Mouse (Mus musculus) liver, embryonic 15.5 days (tissue): ENCODE results near the gene St6galnac6. TPM values are rescaled to one million over a fixed set of nuclear protein-coding genes. Genes with fewer than 3 reads are reported as not detected.

ENCODE experiments used
- ATAC-seq: fragments of 200-750 bp; cut with Nextera tagmentation; 2 replicates; pipeline ENCODE4 v1.8.0; 2017; ENCODE audit warnings: moderate number of reproducible peaks, mild to moderate bottlenecking, moderate library complexity; ENCODE audit not compliant: insufficient read depth
- H3K27ac ChIP-seq: fragments of 300-500 bp; sonication (generic); replicated peaks from 2 replicates; pipeline ENCODE4 v1.5.1; 2015; ENCODE audit warnings: mild to moderate bottlenecking, inconsistent platforms
- H3K27me3 ChIP-seq: fragments of 300-500 bp; sonication (generic); 2 replicates; pipeline ENCODE4 v1.6.1; 2015; ENCODE audit warnings: mild to moderate bottlenecking, inconsistent platforms
- H3K36me3 ChIP-seq: fragments of 300-500 bp; sonication (generic); replicated peaks from 2 replicates; pipeline ENCODE4 v1.6.1; 2015; ENCODE audit warnings: moderate library complexity, mild to moderate bottlenecking, inconsistent platforms
- H3K4me1 ChIP-seq: fragments of 300-500 bp; sonication (generic); replicated peaks from 2 replicates; pipeline ENCODE4 v1.6.1; 2015; ENCODE audit warnings: inconsistent platforms
- H3K4me2 ChIP-seq: fragments of 300-500 bp; sonication (generic); 2 replicates; pipeline ENCODE4 v1.6.1; 2015; ENCODE audit warnings: moderate library complexity, mild to moderate bottlenecking, inconsistent platforms
- H3K4me3 ChIP-seq: fragments of 300-500 bp; sonication (generic); replicated peaks from 2 replicates; pipeline ENCODE4 v1.5.1; 2015; ENCODE audit warnings: mild to moderate bottlenecking, inconsistent platforms
- H3K9ac ChIP-seq: fragments of 300-500 bp; sonication (generic); 2 replicates; pipeline ENCODE4 v1.6.1; 2015; ENCODE audit warnings: moderate library complexity, mild to moderate bottlenecking, inconsistent platforms
- H3K9me3 ChIP-seq: fragments of 300-500 bp; sonication (generic); replicated peaks from 2 replicates; pipeline ENCODE4 v1.6.1; 2016; ENCODE audit warnings: inconsistent platforms
- WGBS: fragments of 180-500 bp; shearing (Covaris S2); methylation state at CpG from one replicate; pipeline ENCODE4 v1.1.7; 2015; ENCODE audit warnings: mixed read lengths; ENCODE audit not compliant: insufficient replicate concordance; 5-methylcytosine and 5-hydroxymethylcytosine counted together
- microRNA counts: library from miRNA; unstranded; fragments of <30 nt; microRNA quantifications from one replicate; lab custom pipeline; 2016
- microRNA-seq: library from miRNA; unstranded; fragments of <30 nt; microRNA quantifications from one replicate; pipeline ENCODE4, GENCODE M21; 2016
- polyA plus RNA-seq: library from polyadenylated mRNA; unstranded; fragments of >200 nt; fragmentation: Nextera tagmentation; extraction: Ambion mirVana; gene quantifications from 2 replicates; pipeline ENCODE4 v1.2.1, GENCODE M21; 2015

The St6galnac6 gene
- polyA plus RNA-seq, 1 experiment from 2014 or later: 11.7 TPM

DNA sequence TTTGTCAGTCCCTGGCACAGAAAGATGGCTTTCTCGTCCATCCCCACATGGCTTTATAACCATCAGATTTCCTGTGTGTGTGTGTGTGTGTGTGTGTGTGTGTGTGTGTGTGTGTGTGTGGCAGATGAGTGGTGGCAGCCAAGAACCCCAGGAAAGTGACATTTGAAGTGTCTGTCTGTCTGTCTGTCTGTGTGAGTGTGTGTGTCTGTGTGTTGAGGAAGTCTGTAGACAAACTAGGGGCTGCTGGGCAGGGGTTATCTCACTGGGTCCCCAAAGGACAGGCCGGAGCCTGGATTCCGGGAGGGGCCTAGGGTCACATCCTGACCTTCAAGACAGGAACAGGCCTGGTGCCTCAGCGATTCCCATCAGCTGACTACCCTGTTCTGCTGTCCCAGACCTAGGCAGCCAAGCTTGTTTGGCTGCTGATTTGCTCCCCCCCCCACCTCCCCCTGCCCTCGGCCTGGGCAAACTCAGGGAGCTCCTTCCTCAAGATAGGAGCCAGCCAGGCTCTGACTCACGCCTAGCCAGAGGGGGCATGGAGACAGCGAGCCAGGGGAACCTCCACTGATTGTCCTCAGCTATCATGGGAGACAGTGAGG lies 62.1 kb downstream of the St6galnac6 start:
- no peak overlapping the region for H3K4me3 ChIP-seq
- no peak overlapping the region for H3K9ac ChIP-seq
- 39% methylated on average over 7 of the region's 7 CpGs for WGBS

DNA sequence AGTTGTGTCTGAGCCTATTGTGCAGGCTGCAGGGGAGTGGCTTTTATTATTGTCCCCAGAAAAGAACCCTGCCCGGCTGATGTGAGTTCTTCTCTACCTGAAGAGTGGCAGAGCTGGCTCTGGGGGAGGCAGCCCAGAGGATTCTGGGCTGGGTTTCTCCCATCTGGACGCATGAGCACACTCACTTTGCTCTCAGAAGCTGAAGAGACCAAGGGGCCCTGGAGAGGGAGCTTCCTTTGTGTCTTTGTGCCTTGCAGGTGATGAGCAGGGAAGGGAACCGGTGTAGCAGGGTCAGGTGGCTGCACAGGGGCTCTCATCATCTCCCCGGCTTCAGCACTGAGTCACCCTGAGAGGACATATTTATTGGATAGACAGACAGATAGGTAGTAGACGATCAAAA lies 62.8 kb downstream of the St6galnac6 start:
- H3K4me1 ChIP-seq: peaks cover 57% of the 10 kb centered on the region
- no peaks in the 10 kb centered on the region for H3K27me3 ChIP-seq
- 65% methylated on average over 5 of the region's 5 CpGs for WGBS
- no peak overlapping the region for H3K4me3 ChIP-seq
- no peak for ATAC-seq
- H3K9ac ChIP-seq: no peak overlapping the region
- no peak overlapping the region for H3K27ac ChIP-seq
- no peaks in the 10 kb centered on the region for H3K9me3 ChIP-seq
- 0 out of 2 replicates have a peak, but pooled peaks cover 3% of the 10 kb centered on the region for H3K36me3 ChIP-seq
- no peak overlapping the region for H3K4me2 ChIP-seq

More for the DNA sequence above, 62.1 kb downstream of the St6galnac6 start:
- Histone ChIP-seq H3K27me3 (no peaks in the 10 kb centered on the region), H3K9me3 (no peaks in the 10 kb centered on the region), H3K36me3 (0 out of 2 replicates have a peak, but pooled peaks cover 3% of the 10 kb centered on the region), H3K4me1 (peaks cover 58% of the 10 kb centered on the region), H3K27ac (no peak overlapping the region), H3K4me2 (no peak overlapping the region)
- peak; percentile 49 for ATAC-seq

DNA sequence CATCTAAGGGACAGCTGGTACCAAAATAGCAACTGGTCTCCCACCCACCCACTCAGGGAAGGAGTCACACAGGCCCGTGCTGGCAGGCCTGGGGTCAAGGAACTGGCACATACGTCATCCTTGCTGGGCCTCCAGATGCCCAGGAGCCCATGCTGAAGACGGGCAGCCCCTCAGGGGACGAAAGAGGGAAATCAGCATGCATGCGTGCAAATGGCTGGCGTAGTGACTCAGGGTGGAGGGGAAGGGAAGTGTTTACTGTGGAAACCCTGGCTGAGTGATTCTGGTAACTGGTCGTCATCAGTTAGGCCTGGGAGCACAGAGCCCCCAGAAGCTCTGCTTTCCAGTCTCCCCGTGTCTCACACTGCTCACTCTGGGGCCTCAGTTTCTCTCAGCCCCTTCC lies 65.8 kb downstream of the St6galnac6 start:
- no peaks in the 10 kb centered on the region for H3K36me3 ChIP-seq
- H3K27ac ChIP-seq: no peak overlapping the region
- 75% methylated on average over 8 of the region's 8 CpGs for WGBS
- no peaks in the 10 kb centered on the region for H3K27me3 ChIP-seq
- peaks cover 44% of the 10 kb centered on the region for H3K4me1 ChIP-seq
- H3K4me2 ChIP-seq: no peak overlapping the region
- ATAC-seq: no peak
- no peak overlapping the region for H3K4me3 ChIP-seq
- no peaks in the 10 kb centered on the region for H3K9me3 ChIP-seq
- H3K9ac ChIP-seq: no peak overlapping the region

DNA sequence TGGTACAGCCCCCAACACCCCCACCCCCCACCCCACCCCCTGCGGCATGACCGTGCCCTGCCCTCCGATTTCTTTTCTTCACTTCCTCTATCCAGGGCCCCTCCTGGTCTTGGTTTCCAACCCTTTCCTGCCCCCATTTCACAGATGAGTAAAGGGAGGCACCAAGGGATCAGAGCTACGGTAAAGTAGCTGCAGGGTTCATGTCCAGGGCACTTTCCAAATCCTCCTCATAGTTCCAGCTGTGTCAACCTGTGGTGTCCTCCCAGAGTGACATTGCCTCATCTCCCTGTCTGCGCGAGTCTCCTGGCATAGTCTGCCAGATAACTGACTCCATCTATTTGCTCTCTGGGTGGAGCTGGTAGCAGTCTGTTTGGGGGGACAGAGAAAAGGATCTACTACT lies 66.3 kb downstream of the St6galnac6 start:
- H3K36me3 ChIP-seq: no peaks in the 10 kb centered on the region
- 60% methylated on average over 6 of the region's 6 CpGs for WGBS
- no peak overlapping the region for H3K4me2 ChIP-seq
- peaks cover 43% of the 10 kb centered on the region for H3K4me1 ChIP-seq
- H3K27me3 ChIP-seq: no peaks in the 10 kb centered on the region
- no peak for ATAC-seq
- no peak overlapping the region for H3K9ac ChIP-seq
- no peak overlapping the region for H3K4me3 ChIP-seq
- no peak overlapping the region for H3K27ac ChIP-seq
- no peaks in the 10 kb centered on the region for H3K9me3 ChIP-seq

DNA sequence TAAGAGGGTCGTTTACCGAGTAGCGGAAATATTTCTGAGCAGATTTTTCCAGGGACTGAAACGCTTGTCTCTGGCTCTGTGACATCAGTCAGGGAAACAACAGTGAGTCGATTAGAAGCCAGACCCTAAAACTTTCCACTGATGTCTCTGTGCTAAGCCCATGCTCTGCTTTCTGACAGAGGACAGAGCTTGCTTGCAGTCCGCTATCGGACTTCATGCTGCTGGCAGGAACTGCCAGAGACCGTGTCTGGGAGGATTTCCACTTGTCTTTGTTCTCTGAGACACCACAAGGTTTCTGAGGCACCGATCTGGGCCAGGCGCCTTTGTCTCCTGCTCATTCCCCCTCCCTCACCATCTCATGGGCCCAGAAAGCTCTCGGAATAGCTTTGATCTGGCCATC lies 68.3 kb downstream of the St6galnac6 start:
- Histone ChIP-seq H3K27ac (no peak overlapping the region), H3K9ac (no peak overlapping the region), H3K9me3 (no peaks in the 10 kb centered on the region), H3K4me3 (no peak overlapping the region), H3K4me1 (peaks cover 30% of the 10 kb centered on the region), H3K27me3 (no peaks in the 10 kb centered on the region), H3K36me3 (no peaks in the 10 kb centered on the region), H3K4me2 (no peak overlapping the region)
- ATAC-seq: no peak
- 68% methylated on average over 11 of the region's 11 CpGs for WGBS

DNA sequence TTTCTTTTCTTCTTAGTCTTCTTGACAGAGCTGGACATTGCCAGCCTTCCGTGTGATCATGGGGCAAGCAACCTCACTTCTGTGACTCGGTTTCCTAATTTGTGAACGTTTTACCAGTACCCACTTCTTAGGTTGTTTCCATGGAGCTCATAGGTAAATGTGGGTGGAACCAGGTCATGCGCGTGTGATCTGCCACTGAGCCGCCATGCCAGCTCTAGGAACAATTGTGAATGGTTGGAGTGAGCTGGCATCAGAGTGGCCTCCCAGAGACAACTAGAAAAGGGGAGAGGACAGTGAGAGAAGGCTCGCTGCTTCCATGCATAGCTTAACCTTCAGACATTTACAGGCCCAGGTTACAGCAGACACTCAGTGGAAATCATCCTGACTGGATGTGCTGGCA lies 68.7 kb downstream of the St6galnac6 start:
- ATAC-seq: no peak
- Histone ChIP-seq H3K4me1 (peaks cover 34% of the 10 kb centered on the region), H3K36me3 (no peaks in the 10 kb centered on the region), H3K27ac (no peak overlapping the region), H3K9ac (no peak overlapping the region), H3K9me3 (no peaks in the 10 kb centered on the region), H3K4me2 (no peak overlapping the region), H3K4me3 (no peak overlapping the region), H3K27me3 (no peaks in the 10 kb centered on the region)
- WGBS: 81% methylated on average over 7 of the region's 7 CpGs

DNA sequence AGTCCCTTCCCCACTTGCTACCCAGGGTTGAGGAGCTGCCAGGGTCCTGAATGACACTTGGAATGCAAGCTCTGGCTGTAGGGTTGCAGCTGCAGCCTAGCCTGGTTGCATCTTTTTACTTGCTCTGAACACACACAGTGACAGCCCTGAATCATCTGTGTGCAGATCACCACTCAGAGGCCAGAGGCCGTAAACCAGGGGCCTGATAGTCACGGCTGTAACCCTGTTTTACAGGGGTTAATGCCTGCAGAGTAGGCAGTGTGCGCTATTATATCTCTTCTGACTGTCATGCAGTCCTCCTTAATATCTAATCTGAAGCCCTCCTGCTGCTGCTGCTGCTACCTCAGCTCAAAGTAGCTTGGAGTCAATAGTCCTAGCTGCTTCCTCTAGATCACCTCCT lies 70.4 kb downstream of the St6galnac6 start:
- Histone ChIP-seq H3K9me3 (no peaks in the 10 kb centered on the region), H3K4me1 (peaks cover 40% of the 10 kb centered on the region), H3K4me2 (no peak overlapping the region), H3K9ac (no peak overlapping the region), H3K27ac (no peak overlapping the region), H3K4me3 (no peak overlapping the region), H3K36me3 (no peaks in the 10 kb centered on the region), H3K27me3 (no peaks in the 10 kb centered on the region)
- peak; percentile 57 for ATAC-seq
- WGBS: 28% methylated on average over 3 of the region's 3 CpGs

MicroRNAs encoded within 50 kb of the gene (microRNA counts, 519-probe panel; counts per million panel counts)
- not detected for microRNA mmu-miR-1954 (lab: Ali Mortazavi, UCI)

Small RNA genes within 50 kb of the gene (microRNA-seq; reads per million reads assigned to microRNA genes)
- not detected for gene Mir1954

Other genes with a start within 250 kb of the St6galnac6 start
- gene Ciz1, start 247.4 kb upstream of the St6galnac6 start, polyA plus RNA-seq: 17.0 and 18.0 TPM in 2 replicates
- 0.44 and 0.50 TPM in 2 replicates for gene Dnm1, start 246.4 kb upstream of the St6galnac6 start, polyA plus RNA-seq
- gene 1110008P14Rik, start 217.8 kb upstream of the St6galnac6 start, polyA plus RNA-seq: 25.0 and 29.0 TPM in 2 replicates
- 185 and 214 TPM in 2 replicates for gene Lcn2, start 211.5 kb upstream of the St6galnac6 start, polyA plus RNA-seq
- 12.0 and 12.2 TPM in 2 replicates for gene Ptges2, start 203.8 kb upstream of the St6galnac6 start, polyA plus RNA-seq
- 2.4 TPM in 2 replicates for gene Naif1, start 149.3 kb upstream of the St6galnac6 start, polyA plus RNA-seq
- gene Slc25a25, start 148.3 kb upstream of the St6galnac6 start, polyA plus RNA-seq: 9.6 and 10.4 TPM in 2 replicates
- gene Fam102a, start 64.4 kb upstream of the St6galnac6 start, polyA plus RNA-seq: 1.3 and 2.2 TPM in 2 replicates
- gene Dpm2, start 28.9 kb upstream of the St6galnac6 start, polyA plus RNA-seq: 48.2 and 49.0 TPM in 2 replicates
- 0.22 TPM in 1 of 2 replicates, not detected in the other for gene Pip5kl1, start 24.9 kb upstream of the St6galnac6 start, polyA plus RNA-seq
- gene 9430097D07Rik, start 24.0 kb upstream of the St6galnac6 start, polyA plus RNA-seq: not detected in 2 replicates
- gene St6galnac4, start 12.6 kb upstream of the St6galnac6 start, polyA plus RNA-seq: 7.9 and 8.5 TPM in 2 replicates
- gene Ak1, start 22.0 kb downstream of the St6galnac6 start, polyA plus RNA-seq: 4.7 and 6.6 TPM in 2 replicates
- 23.5 and 29.5 TPM in 2 replicates for gene Eng, start 46.9 kb downstream of the St6galnac6 start, polyA plus RNA-seq
- gene Fpgs, start 104.4 kb downstream of the St6galnac6 start, polyA plus RNA-seq: 41.2 and 51.2 TPM in 2 replicates
- gene Cdk9, start 113.4 kb downstream of the St6galnac6 start, polyA plus RNA-seq: 48.3 and 49.6 TPM in 2 replicates
- 7.0 and 8.3 TPM in 2 replicates for gene Sh2d3c, start 121.3 kb downstream of the St6galnac6 start, polyA plus RNA-seq
- gene 6330409D20Rik, start 141.3 kb downstream of the St6galnac6 start, polyA plus RNA-seq: not detected in 2 replicates
- 24.7 and 27.7 TPM in 2 replicates for gene Tor2a, start 157.5 kb downstream of the St6galnac6 start, polyA plus RNA-seq
- 0.13 TPM in 1 of 2 replicates, not detected in the other for gene Ttc16, start 175.9 kb downstream of the St6galnac6 start, polyA plus RNA-seq
- gene Ptrh1, start 176.1 kb downstream of the St6galnac6 start, polyA plus RNA-seq: 1.5 and 1.8 TPM in 2 replicates
- not detected in 2 replicates for gene Cfap157, start 184.7 kb downstream of the St6galnac6 start, polyA plus RNA-seq
- gene Stxbp1, start 247.5 kb downstream of the St6galnac6 start, polyA plus RNA-seq: 2.4 and 2.5 TPM in 2 replicates